Comparison of ENCODE assay signal across 31 mouse cellular contexts in the genomic region with DNA sequence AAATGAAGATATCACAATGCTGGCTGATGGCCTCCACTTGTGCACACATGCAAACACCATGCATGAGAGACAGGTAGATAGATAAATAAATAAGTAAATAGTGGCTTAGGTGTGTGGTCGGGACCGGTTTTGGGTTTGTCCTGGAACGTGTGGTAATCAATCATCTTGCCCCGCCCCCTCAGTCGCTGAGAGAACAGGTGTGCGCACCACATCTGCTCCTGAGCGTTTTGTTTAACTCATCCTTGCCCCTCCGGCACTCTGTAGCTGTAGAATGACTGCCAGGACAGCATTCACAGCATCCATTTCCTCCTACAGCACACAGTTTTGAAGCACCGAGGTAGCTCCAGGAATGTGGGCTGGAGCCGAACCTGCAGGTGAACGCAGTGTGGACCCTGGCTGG. TPM values are rescaled to one million over a fixed set of nuclear protein-coding genes. Genes with fewer than 3 reads are reported as not detected.
A peak's percentile ranks its signal among the peaks of the same experiment; 100 is the strongest.
DNase-seq lines count a peak whose midpoint lies in the region; ATAC-seq and TF ChIP-seq lines count a peak whose summit lies in the region.
"Had no signal": no experiment of that assay in that cellular context is flagged by ENCODE, and none has a peak within 500 bp of the region (broad histone marks: within the 10 kb centered on the region; RNA-seq: fewer than 3 reads in every experiment).

No protein-coding gene starts in this region.

- WGBS in stomach, embryonic 15.5 days: 40% methylated on average over 11 of the region's 11 CpGs
- WGBS in stomach, postnatal 0 days: 35% methylated on average over 11 of the region's 11 CpGs
- 32% methylated on average over 11 of the region's 11 CpGs for WGBS in intestine, embryonic 16.5 days

- no peak overlapping the region for H3K4me3 ChIP-seq in stomach, embryonic 15.5 days (replicated peaks)
- H3K4me3 ChIP-seq in stomach, postnatal 0 days (ENCODE audit: low read depth, low read length): no peak overlapping the region
- no peak overlapping the region for H3K4me3 ChIP-seq in intestine, embryonic 16.5 days (ENCODE audit: low read length)
- H3K4me3 ChIP-seq: embryonic facial prominence, embryonic 12.5 days; forebrain, embryonic 10.5 days; forebrain, embryonic 15.5 days; heart, embryonic 13.5 days; hindbrain, embryonic 15.5 days; liver, embryonic 15.5 days; midbrain, embryonic 10.5 days; midbrain, embryonic 15.5 days; neural tube, embryonic 15.5 days had no signal

- no peak for TF ChIP-seq EP300 in stomach, postnatal 0 days (optimal IDR thresholded peaks at IDR 0.05)

- H3K4me1 ChIP-seq in stomach, embryonic 15.5 days: peaks cover 27% of the 10 kb centered on the region
- H3K4me1 ChIP-seq in stomach, postnatal 0 days (replicated peaks; ENCODE audit: control insufficient read depth, insufficient read depth): no peaks in the 10 kb centered on the region
- peaks cover 15% of the 10 kb centered on the region for H3K4me1 ChIP-seq in intestine, embryonic 16.5 days (ENCODE audit: control insufficient read depth, insufficient read depth, low read length)
- H3K4me1 ChIP-seq: liver, embryonic 15.5 days had no signal

- no peak overlapping the region for H3K4me2 ChIP-seq in stomach, embryonic 15.5 days
- no peak overlapping the region for H3K4me2 ChIP-seq in stomach, postnatal 0 days (replicated peaks; ENCODE audit: low read depth)
- H3K4me2 ChIP-seq in intestine, embryonic 16.5 days (ENCODE audit: low read depth, low read length): no peak overlapping the region
- H3K4me2 ChIP-seq: embryonic facial prominence, embryonic 12.5 days; forebrain, embryonic 15.5 days; heart, embryonic 13.5 days; hindbrain, embryonic 15.5 days; liver, embryonic 15.5 days; lung, embryonic 14.5 days; midbrain, embryonic 15.5 days; neural tube, embryonic 15.5 days had no signal

- no peak overlapping the region for H3K9ac ChIP-seq in stomach, embryonic 15.5 days
- no peak overlapping the region for H3K9ac ChIP-seq in stomach, postnatal 0 days (ENCODE audit: low read length)
- H3K9ac ChIP-seq in intestine, embryonic 16.5 days (ENCODE audit: low read depth, low read length): no peak overlapping the region
- H3K9ac ChIP-seq: embryonic facial prominence, embryonic 12.5 days; forebrain, embryonic 15.5 days; heart, embryonic 13.5 days; hindbrain, embryonic 15.5 days; liver, embryonic 15.5 days; lung, embryonic 14.5 days; midbrain, embryonic 15.5 days; neural tube, embryonic 15.5 days had no signal

- peak; percentile 41; the same call in 1 of the 2 replicates for ATAC-seq in stomach, embryonic 15.5 days (ENCODE audit: insufficient read depth, low FRiP score, low read depth)
- no peak for ATAC-seq in stomach, postnatal 0 days (ENCODE audit: low FRiP score, low TSS enrichment)
- peak; percentile 26; the same call in 1 of the 2 replicates for ATAC-seq in intestine, embryonic 16.5 days
- ATAC-seq: activated CD4-positive, CD25-positive, alpha-beta regulatory T cell, adult 4 months; forebrain, embryonic 15.5 days; midbrain, embryonic 15.5 days had no signal

- no peaks in the 10 kb centered on the region for H3K36me3 ChIP-seq in stomach, embryonic 15.5 days
- H3K36me3 ChIP-seq in stomach, postnatal 0 days (ENCODE audit: control insufficient read depth, insufficient read depth, low read length): no peaks in the 10 kb centered on the region
- no peaks in the 10 kb centered on the region; the same call in 1 of the 2 replicates for H3K36me3 ChIP-seq in intestine, embryonic 16.5 days (ENCODE audit: control insufficient read depth, insufficient read depth, low read length)
- H3K36me3 ChIP-seq: forebrain, embryonic 15.5 days; hindbrain, embryonic 15.5 days; liver, embryonic 15.5 days; midbrain, embryonic 15.5 days; neural tube, embryonic 15.5 days had no signal

- H3K9me3 ChIP-seq in stomach, embryonic 15.5 days: no peaks in the 10 kb centered on the region
- H3K9me3 ChIP-seq in stomach, postnatal 0 days (ENCODE audit: control insufficient read depth, low read length): no peaks in the 10 kb centered on the region
- 0 out of 2 replicates have a peak, but pooled peaks cover 3% of the 10 kb centered on the region for H3K9me3 ChIP-seq in intestine, embryonic 16.5 days (ENCODE audit: control insufficient read depth, low read length)
- H3K9me3 ChIP-seq: embryonic facial prominence, embryonic 12.5 days; forebrain, embryonic 15.5 days; heart, embryonic 13.5 days; hindbrain, embryonic 15.5 days; liver, embryonic 15.5 days; midbrain, embryonic 10.5 days; midbrain, embryonic 15.5 days; neural tube, embryonic 15.5 days had no signal

- no peak overlapping the region for H3K27ac ChIP-seq in stomach, embryonic 15.5 days
- no peak overlapping the region for H3K27ac ChIP-seq in stomach, postnatal 0 days (replicated peaks)
- H3K27ac ChIP-seq in intestine, embryonic 16.5 days (ENCODE audit: low read length): no peak overlapping the region
- H3K27ac ChIP-seq: embryonic facial prominence, embryonic 12.5 days; forebrain, embryonic 10.5 days; forebrain, embryonic 15.5 days; heart, embryonic 13.5 days; hindbrain, embryonic 15.5 days; liver, embryonic 15.5 days; midbrain, embryonic 10.5 days; midbrain, embryonic 15.5 days; neural tube, embryonic 15.5 days had no signal

- no peak for DNase-seq in stomach, postnatal 0 days (ENCODE audit: low spot score)
- DNase-seq in ES-CJ7 (ENCODE audit: low read depth, low spot score) (peak; percentile 62), liver (no peak)
- no peak for DNase-seq in kidney, adult 11 months
- no peak for DNase-seq in kidney, postnatal 10 days
- DNase-seq: adrenal gland, adult 2 months; adrenal gland, postnatal 36 days; B cell, adult 2 months; cerebellum, adult 18-20 months; cerebellum, postnatal 10 days; gastrocnemius, postnatal 10 days; heart, postnatal 10 days; kidney, postnatal 25 days; lung, embryonic 14.5 days; lung, postnatal 14 days; retina, postnatal 1 day; right cerebral cortex, postnatal 14 days; thymus, adult 18-20 months; thymus, postnatal 25 days had no signal

- no peak for TF ChIP-seq CTCF in stomach, postnatal 0 days (IDR thresholded peaks at IDR 0.05; ENCODE audit: low read depth)

- no peaks in the 10 kb centered on the region for H3K27me3 ChIP-seq in stomach, embryonic 15.5 days (replicated peaks)
- H3K27me3 ChIP-seq in stomach, postnatal 0 days (ENCODE audit: control insufficient read depth, insufficient read depth, low read length): no peaks in the 10 kb centered on the region
- no peaks in the 10 kb centered on the region for H3K27me3 ChIP-seq in intestine, embryonic 16.5 days (replicated peaks; ENCODE audit: control insufficient read depth, insufficient read depth, low read length)
- H3K27me3 ChIP-seq: embryonic facial prominence, embryonic 12.5 days; forebrain, embryonic 15.5 days; heart, embryonic 13.5 days; hindbrain, embryonic 15.5 days; liver, embryonic 15.5 days; midbrain, embryonic 15.5 days; neural tube, embryonic 15.5 days had no signal

RNA-seq across cellular contexts. Expression of a gene that starts 25.4 kb away (rescaled TPM):
- 23.7 and 25.5 TPM in 2 replicates for polyA plus RNA-seq in stomach, embryonic 15.5 days (2015; fragmentation: Nextera tagmentation; extraction: Ambion mirVana)
- 11.1 and 12.2 TPM in 2 replicates for polyA plus RNA-seq in stomach, postnatal 0 days (2015; fragmentation: Nextera tagmentation; extraction: Ambion mirVana)
- 8.5 and 11.2 TPM in 2 replicates for polyA plus RNA-seq in intestine, embryonic 16.5 days (2015; fragmentation: Nextera tagmentation; extraction: Ambion mirVana)
